Mouse (Mus musculus) mouse trophoblast stem cell (cell line): ENCODE data around the gene Syp.

Source experiments
- in situ Hi-C, 2 experiments: fragments of 300-500 bp; cut with MseI, MboI; formaldehyde crosslinking; loops; 2 replicates in 1 of 2; 3 replicates in 1 of 2; pipeline ENCODE4 v1.15.1; 2025

The Syp gene

GRCm38 (mm10) chrX:7661086-7661485 lies 22.8 kb downstream of the Syp start:
- in situ Hi-C loops, result no loop called here

GRCm38 (mm10) chrX:7662936-7663335 lies 24.7 kb downstream of the Syp start:
- in situ Hi-C loops, result no loop called here

DNA sequence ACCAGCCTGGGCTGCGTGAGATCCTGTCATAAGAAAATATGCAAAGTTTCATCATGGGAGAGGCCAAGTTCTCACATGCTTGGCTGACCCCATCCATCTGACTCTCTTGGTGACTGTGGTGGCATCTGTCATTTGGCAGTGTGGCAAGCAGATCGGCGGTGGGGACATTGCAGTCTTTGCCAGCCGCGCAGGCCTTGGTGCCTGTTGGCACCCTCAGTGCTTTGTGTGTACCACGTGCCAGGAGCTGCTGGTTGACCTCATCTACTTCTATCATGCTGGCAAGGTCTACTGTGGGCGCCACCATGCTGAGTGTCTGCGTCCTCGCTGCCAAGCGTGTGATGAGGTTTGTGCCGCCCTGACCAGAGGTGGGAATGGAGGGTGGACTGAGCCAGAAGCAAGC lies 26.5 kb downstream of the Syp start:
- in situ Hi-C loops, result no loop called here

DNA sequence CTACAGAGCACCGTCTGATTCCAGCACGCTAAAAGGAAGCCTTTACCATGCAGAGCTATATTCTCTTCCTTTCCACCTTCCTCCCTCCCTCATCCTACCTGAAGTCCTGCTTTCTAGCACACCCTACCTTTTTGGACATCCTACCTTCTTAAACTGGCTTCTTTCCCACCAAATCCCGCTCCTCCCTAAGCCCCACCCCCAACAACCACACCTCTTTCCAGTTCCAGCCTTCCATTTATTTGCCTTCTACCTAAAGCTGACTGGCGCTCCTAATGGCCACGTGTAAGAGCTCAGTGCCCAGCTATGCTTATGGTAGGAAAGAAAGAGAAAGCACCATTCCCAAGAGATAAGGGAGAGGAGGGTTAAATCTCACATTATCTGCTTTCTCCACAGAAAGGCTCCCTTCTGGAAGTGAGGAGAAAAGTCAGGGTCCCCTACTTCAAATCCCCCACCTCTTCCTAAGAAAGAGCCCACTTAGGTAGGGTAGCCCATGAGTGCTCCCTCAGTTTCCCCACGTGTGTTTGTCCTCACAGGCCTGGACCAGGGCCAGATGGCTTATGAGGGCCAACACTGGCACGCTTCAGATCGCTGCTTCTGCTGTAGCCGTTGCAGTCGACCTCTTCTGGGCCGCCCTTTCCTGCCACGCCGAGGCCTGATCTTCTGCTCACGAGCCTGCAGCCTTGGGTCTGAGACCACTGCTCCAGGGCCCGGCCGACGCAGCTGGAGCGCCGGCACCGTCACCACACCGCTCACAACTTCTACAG lies 27.6 kb downstream of the Syp start:
- in situ Hi-C loops, result no loop called here

DNA sequence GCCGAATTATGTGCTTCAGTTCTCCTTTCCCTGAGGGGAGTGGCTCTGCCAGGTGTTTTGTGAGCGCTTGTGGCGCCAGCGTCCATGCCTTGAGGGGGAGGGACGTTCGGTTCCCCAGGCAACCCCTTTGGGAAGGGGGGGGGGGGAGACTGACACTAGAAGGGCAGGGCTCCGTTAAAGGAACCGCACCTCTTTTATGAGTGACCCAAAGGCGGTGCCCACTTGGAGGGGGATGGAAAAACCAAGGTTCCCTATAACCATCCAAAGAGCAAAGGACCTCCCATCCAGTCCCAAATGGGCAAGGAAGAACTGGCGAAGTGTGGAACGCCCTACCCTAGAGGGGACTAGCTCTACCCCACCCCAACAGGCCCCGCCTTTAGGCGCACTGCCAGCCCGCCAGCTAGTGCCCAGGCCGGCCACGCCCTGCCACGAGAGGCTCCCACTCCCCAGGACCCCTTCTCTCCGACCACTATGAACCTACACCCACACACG lies 32.2 kb downstream of the Syp start:
- in situ Hi-C loops, result no loop called here

GRCm38 (mm10) chrX:7670921-7671623 lies 32.8 kb downstream of the Syp start, which contains the start of gene Plp2:
Gene Plp2, minus strand, starts transcription at chrX:7671390.
- in situ Hi-C loops, result no loop called here

DNA sequence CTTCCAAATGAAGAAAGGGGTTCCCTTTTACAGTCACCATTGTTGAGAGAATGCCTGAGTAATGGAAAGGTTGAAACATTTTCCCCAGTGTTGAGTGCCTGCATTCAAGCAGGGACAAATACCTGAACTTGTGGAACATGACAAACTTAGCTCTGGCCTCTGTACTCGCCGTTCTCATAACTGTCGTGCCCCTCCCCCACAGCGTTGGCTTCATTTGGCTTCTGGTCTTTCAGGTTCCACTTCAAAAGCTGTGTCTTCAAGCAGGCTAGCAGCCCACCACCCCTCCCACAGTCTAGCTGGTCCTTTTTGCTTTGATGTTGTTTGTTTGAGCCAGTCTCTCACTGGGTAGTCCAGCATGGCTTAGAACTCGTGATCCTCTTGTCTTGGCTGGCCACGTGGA lies 34.5 kb downstream of the Syp start:
- in situ Hi-C loops, result no loop called here

DNA sequence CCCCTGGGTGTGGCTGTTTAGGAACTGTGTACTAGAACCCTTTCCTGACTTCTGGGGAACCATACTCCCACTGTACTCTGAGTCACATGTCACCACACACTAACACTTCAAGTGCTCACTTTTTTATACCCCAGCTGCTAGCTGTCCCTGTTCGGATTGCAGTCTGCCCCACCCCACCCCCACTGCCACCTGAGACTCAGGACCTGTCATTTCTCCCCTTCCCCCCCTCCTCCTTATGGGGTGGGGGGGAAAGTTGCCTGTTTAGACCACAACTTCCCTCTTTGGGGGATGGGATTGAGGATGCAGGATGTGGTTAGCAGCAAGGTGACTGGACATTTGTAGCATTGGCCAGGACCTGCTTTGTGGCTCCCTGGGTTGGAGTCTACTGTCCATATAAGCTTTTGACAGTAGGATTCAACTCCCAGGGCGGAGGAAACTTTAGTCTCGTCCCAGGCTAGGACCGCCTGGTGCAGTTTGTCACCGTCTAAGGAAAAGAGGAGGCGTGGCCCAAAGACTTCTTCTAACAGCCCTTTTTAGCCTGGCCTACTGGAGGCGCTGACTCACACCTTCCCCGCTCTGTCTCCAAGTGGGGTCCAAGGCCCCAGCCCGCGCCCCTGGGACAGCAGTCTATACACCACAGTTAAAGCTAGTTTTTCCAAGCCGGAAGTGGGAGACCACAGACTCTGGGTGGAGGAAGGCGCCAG lies 35.5 kb downstream of the Syp start:
- in situ Hi-C loops, result no loop called here

DNA sequence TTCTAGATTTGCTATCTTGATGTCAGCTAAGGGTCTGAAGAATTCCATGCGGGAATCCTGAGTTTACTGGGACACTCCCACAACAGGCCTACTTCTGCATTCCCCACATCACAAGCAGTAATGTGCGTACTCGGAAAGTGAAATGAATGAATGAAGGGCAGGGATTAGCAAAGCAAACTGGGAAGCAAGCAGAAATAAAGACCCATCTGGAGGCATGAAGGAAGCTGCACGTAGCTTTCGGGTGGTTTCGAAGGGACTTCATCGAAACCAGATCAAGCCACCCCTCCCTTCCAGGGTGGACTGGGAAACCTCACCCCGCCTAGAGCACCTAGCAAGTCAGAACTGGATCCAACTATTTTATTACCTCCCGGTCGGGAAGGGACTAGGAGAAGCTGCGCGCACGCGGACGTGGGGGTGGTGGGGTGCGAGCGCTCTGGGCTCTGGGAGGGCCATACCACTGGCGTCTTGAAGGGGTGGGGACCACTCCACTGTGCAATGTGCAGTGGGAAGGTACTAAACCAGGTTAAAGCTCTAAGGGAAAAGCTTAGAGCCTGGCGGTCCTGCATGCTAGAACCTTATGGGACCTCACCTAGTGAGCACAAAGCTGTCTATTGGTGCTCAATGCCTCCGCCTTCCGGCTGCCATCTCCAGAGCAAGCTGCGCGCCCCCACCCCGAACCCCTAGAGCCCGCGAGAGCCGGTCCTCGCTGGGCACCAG lies 36.2 kb downstream of the Syp start:
- in situ Hi-C loops, result no loop called here

DNA sequence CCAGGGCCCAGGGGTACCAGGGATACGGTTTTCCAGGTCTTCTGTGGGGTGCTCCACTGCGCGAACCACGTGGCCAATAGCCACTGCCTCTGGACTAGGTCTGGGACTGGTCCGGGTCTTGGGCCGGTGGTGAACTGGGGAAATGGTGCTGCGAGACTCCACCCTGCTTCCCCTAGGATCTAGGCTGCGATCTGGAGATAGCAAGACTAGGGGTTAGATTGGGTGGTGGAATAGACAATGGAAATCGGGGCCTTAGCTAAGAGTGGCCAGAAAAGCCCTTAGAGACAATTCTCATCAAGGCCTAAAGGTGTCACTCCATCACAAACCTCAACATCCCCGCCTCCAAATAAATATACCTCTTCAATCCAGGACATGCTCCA lies 36.7 kb downstream of the Syp start:
- in situ Hi-C loops, result no loop called here

DNA sequence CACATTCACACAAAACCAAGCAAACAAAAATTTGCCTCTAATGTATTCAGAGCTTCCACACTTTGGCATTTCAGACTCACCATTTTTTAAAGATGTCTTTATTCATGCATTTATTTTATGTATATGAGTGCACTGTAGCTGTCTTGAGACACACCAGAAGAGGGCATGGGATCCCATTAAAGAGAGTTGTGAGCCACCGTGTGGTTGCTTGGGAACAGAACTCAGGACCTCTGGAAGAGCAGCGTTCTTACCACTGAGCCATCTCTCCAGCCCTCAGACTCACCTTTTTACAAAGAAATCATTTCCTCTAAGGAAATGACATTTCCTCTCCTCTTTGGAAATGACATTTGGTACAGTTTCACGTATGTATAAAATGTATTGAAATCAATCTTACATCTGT lies 40.7 kb downstream of the Syp start:
- in situ Hi-C loops, result no loop called here

- in situ Hi-C loops, result no loop called here
These were observed 41.3 kb downstream of the Syp start for GRCm38 (mm10) chrX:7679405-7680056.

- in situ Hi-C loops, result no loop called here
These were observed 41.8 kb downstream of the Syp start for GRCm38 (mm10) chrX:7680057-7680412.

GRCm38 (mm10) chrX:7680864-7681263 lies 42.6 kb downstream of the Syp start, which contains the start of gene Magix:
Gene Magix, minus strand, starts transcription at chrX:7681251.
- in situ Hi-C loops, result no loop called here

DNA sequence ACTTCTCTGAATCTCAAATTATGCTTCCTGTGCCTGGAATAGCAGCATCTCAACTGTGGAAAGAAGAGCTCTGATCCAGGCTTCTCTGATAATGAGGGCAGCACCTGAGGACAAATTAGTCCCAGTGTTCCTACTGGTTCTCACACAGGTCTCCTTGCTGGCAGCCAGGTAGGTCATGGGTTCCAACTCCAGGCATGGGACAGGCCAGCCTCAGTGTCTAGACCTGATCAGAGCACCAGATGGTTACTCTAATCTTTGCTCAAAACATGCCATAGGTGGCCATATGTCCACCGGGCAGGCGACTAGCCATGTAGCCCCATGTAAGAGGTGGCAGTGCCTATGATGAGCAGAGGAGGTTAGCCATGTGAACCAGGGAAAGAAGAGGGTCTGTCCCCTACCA lies 50.0 kb downstream of the Syp start:
- in situ Hi-C loops, result no loop called here

DNA sequence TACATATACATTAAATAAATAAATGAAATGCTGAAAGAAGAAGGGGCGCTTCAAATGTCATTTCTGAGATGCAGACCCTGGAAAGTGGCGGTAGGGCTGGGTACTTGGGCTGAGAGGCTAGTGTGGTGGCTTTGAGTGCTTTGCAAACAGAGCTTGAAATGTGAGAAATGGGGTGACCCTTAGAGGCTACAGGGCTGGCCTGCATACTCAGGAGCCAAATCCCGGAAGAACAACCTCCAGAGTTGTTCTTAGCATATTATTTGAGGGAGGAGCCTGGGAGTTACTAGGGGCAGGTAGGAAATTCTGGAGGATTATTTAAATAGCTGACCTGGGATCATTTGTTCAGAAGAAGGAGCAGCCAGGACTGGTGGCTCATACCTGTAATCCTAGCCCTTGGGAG lies 52.2 kb downstream of the Syp start:
- in situ Hi-C loops, result no loop called here

GRCm38 (mm10) chrX:7692862-7693261 lies 54.6 kb downstream of the Syp start:
- in situ Hi-C loops, result no loop called here

GRCm38 (mm10) chrX:7696520-7696919 lies 58.2 kb downstream of the Syp start:
- in situ Hi-C loops, result no loop called here

GRCm38 (mm10) chrX:7696954-7697381 lies 58.7 kb downstream of the Syp start, which contains the start of gene Gpkow:
Gene Gpkow, plus strand, starts transcription at chrX:7697131.
- in situ Hi-C loops, result no loop called here
